Mouse (Mus musculus): ENCODE measurements at regions not wholly inside any gene's neighbourhood (a gene's known extent, or its start where the extent isn't known, plus 50 kb on each side); places are given as distances from the start of the nearest gene placed in this dataset.
A peak's percentile ranks its signal among the peaks of the same experiment; 100 is the strongest.

- WGBS = 6% methylated on average over 10 of the region's 10 CpGs
- Histone ChIP-seq H3K4me2 (peak overlapping the region; percentile 38), H3K9me3 (no peaks in the 10 kb centered on the region), H3K36me3 (no peaks in the 10 kb centered on the region), H3K27me3 (peaks cover 47% of the 10 kb centered on the region), H3K4me3 (no peak overlapping the region), H3K27ac (peak overlapping the region; percentile 64; the same call in 1 of the 2 replicates), H3K9ac (no peak overlapping the region), H3K4me1 (peaks cover 62% of the 10 kb centered on the region)
- ATAC-seq (ENCODE audit: insufficient number of reproducible peaks, insufficient read depth, low FRiP score, low TSS enrichment, low read depth) = no peak
Measured at GRCm38 (mm10) chr13:55985396-55985795, 149.4 kb upstream of the Pitx1 start.

DNA sequence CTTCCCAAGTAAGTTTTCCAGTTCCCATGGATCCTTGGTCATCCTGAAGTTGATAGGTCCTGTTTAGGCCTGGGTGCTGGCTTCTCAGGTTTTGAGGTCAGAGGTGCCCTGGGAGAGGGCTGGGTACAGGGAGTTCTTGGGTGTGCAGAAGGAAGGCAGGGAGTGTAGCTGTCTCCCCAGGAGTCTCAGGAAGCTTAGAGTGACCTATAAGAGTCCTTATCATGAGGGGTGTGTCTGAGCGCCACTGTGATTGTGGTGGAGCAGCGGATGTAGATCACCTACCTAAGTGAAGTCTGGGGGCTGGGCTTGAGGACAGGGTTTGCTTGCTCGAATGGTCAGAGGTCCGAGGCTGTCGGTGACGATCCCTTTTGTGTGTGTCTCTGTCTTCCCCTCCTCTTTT lies 148.8 kb upstream of the Pitx1 start:
- peaks cover 50% of the 10 kb centered on the region for H3K27me3 ChIP-seq
- peaks cover 68% of the 10 kb centered on the region for H3K4me1 ChIP-seq
- no peak overlapping the region for H3K27ac ChIP-seq
- no peak for ATAC-seq (ENCODE audit: insufficient number of reproducible peaks, insufficient read depth, low FRiP score, low TSS enrichment, low read depth)
- no peak overlapping the region for H3K4me3 ChIP-seq
- H3K36me3 ChIP-seq = no peaks in the 10 kb centered on the region
- 51% methylated on average over 6 of the region's 6 CpGs for WGBS
- H3K9me3 ChIP-seq = no peaks in the 10 kb centered on the region
- H3K4me2 ChIP-seq = no peak overlapping the region
- H3K9ac ChIP-seq = no peak overlapping the region

- H3K9ac ChIP-seq = no peak overlapping the region
- WGBS = 59% methylated on average over 9 of the region's 9 CpGs
- peaks cover 62% of the 10 kb centered on the region for H3K4me1 ChIP-seq
- peaks cover 56% of the 10 kb centered on the region for H3K27me3 ChIP-seq
- H3K36me3 ChIP-seq = no peaks in the 10 kb centered on the region
- no peak for ATAC-seq (ENCODE audit: insufficient number of reproducible peaks, insufficient read depth, low FRiP score, low TSS enrichment, low read depth)
- H3K4me2 ChIP-seq = no peak overlapping the region
- no peak overlapping the region for H3K27ac ChIP-seq
- H3K9me3 ChIP-seq = no peaks in the 10 kb centered on the region
- H3K4me3 ChIP-seq = no peak overlapping the region
Measured at GRCm38 (mm10) chr13:55983851-55984250, 147.9 kb upstream of the Pitx1 start.

GRCm38 (mm10) chr13:55981041-55981440 lies 145.0 kb upstream of the Pitx1 start:
- peak overlapping the region; percentile 33; the same call in 1 of the 2 replicates for H3K27ac ChIP-seq
- no peak overlapping the region for H3K4me2 ChIP-seq
- no peaks in the 10 kb centered on the region for H3K9me3 ChIP-seq
- H3K9ac ChIP-seq = 0 out of 2 replicates have a peak overlapping the region, but pooled peaks have one; percentile 0
- peaks cover 63% of the 10 kb centered on the region for H3K4me1 ChIP-seq
- 17% methylated on average over 6 of the region's 6 CpGs for WGBS
- no peak overlapping the region for H3K4me3 ChIP-seq
- H3K27me3 ChIP-seq = peaks cover 42% of the 10 kb centered on the region
- no peaks in the 10 kb centered on the region for H3K36me3 ChIP-seq
- 0 out of 2 replicates have a peak, but pooled peaks have one; percentile 28 for ATAC-seq (ENCODE audit: insufficient number of reproducible peaks, insufficient read depth, low FRiP score, low TSS enrichment, low read depth)

DNA sequence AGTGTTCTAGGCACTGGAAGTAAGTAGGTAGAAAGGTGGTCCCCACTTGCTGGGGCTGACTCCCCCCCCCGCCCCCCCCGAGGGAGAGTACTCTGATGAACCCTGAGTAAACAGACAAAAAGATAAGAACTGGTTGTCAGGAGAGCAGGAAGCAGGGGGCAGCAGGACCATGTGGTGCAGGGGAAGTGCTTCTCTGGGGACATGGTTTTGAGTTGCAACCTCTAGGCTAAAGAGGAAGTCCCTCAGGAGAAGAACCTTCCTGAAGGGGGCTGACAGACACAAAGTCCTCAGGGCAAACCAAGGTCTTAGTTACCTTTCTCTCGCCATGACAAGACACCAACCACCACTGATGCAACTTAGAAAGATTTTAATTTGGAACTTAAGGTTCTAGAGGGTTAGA lies 141.9 kb upstream of the Pitx1 start:
- Histone ChIP-seq H3K27ac (no peak overlapping the region), H3K4me3 (no peak overlapping the region), H3K4me2 (no peak overlapping the region), H3K9me3 (no peaks in the 10 kb centered on the region), H3K36me3 (no peaks in the 10 kb centered on the region), H3K4me1 (peaks cover 36% of the 10 kb centered on the region), H3K27me3 (peaks cover 24% of the 10 kb centered on the region), H3K9ac (no peak overlapping the region)
- no peak for ATAC-seq (ENCODE audit: insufficient number of reproducible peaks, insufficient read depth, low FRiP score, low TSS enrichment, low read depth)
- 64% methylated on average over 3 of the region's 3 CpGs for WGBS

GRCm38 (mm10) chr13:55976911-55977381 lies 141.0 kb upstream of the Pitx1 start:
- H3K4me3 ChIP-seq = no peak overlapping the region
- 52% methylated on average over 10 of the region's 10 CpGs for WGBS
- H3K27ac ChIP-seq = no peak overlapping the region

DNA sequence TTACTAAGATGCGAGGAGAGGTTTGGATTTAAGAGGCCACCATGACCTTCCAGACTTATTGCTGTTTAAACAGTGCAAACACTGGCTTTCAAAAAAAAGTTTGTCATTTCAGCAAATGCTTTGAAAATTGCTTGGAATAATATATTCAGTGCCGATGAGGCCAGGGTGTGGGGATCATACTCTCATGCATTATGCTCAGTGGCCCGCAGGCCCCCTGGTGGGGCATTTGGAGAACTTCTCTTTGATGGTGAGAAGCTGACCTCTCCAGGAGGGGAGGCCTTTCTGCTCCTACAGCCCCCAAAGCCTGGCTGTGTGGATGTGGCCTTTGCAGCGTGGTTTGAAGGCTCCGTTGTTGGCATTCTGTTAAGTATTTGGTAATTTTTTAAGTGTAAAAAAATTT lies 138.1 kb upstream of the Pitx1 start:
- no peak for ATAC-seq (ENCODE audit: insufficient number of reproducible peaks, insufficient read depth, low FRiP score, low TSS enrichment, low read depth)
- H3K4me2 ChIP-seq = no peak overlapping the region

More at GRCm38 (mm10) chr13:55976911-55977381, 141.0 kb upstream of the Pitx1 start:
- Histone ChIP-seq H3K4me1 (peaks cover 29% of the 10 kb centered on the region), H3K4me2 (no peak overlapping the region), H3K27me3 (peaks cover 16% of the 10 kb centered on the region; the same call in 1 of the 2 replicates), H3K9me3 (no peaks in the 10 kb centered on the region), H3K9ac (no peak overlapping the region), H3K36me3 (no peaks in the 10 kb centered on the region)
- no peak for ATAC-seq (ENCODE audit: insufficient number of reproducible peaks, insufficient read depth, low FRiP score, low TSS enrichment, low read depth)

DNA sequence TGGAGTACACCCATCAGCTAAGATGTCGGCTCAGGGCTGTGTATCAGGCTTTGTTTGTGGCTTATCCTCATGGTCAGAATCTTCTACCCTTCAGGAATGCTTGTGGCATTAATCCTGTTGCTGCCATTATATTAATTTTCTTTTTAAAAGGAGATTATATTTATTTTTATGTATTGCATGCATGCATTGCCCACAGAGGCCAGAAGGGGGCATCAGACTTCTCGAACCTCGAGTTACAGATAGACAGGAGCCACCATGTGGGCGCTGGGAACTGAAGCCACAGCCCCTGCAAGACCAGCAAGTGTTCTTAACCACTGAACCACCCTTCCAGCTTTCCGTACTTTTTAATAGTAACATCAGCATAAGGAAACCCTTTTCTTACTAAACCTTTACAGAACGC lies 134.7 kb upstream of the Pitx1 start:
- no peak for ATAC-seq (ENCODE audit: insufficient number of reproducible peaks, insufficient read depth, low FRiP score, low TSS enrichment, low read depth)
- 0 out of 2 replicates have a peak, but pooled peaks cover under 1% of the 10 kb centered on the region for H3K4me1 ChIP-seq
- WGBS = 87% methylated on average over 6 of the region's 6 CpGs
- no peak overlapping the region for H3K4me2 ChIP-seq
- H3K36me3 ChIP-seq = no peaks in the 10 kb centered on the region
- peaks cover 22% of the 10 kb centered on the region for H3K27me3 ChIP-seq
- no peak overlapping the region for H3K4me3 ChIP-seq
- H3K9me3 ChIP-seq = no peaks in the 10 kb centered on the region
- no peak overlapping the region for H3K9ac ChIP-seq
- no peak overlapping the region for H3K27ac ChIP-seq

More for the DNA sequence above, 138.1 kb upstream of the Pitx1 start:
- Histone ChIP-seq H3K27me3 (peaks cover 8% of the 10 kb centered on the region; the same call in 1 of the 2 replicates), H3K9ac (no peak overlapping the region), H3K4me1 (peaks cover 10% of the 10 kb centered on the region), H3K36me3 (no peaks in the 10 kb centered on the region), H3K9me3 (no peaks in the 10 kb centered on the region), H3K4me3 (no peak overlapping the region), H3K27ac (no peak overlapping the region)
- 60% methylated on average over 5 of the region's 5 CpGs for WGBS

DNA sequence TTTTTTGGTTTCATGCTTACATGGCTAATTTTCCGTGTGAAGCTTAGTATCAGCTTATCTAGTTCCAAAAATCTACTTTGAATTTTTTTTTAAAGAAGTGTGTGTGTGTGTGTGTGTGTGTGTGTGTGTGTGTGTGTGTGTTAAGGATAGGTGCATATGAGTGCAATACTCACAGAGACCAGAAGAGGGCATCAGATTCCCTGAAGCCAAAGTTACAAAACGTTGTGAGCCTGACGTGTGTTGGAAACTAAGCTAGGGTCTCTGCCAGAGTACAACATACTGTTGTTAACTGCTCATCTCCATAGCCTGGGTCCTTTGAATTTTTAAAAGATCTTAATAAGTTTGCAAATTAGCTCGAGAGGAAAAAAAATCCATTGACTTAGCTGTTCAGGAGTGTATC lies 133.5 kb upstream of the Pitx1 start:
- no peak overlapping the region for H3K9ac ChIP-seq
- 0 out of 2 replicates have a peak, but pooled peaks cover 4% of the 10 kb centered on the region for H3K4me1 ChIP-seq
- peaks cover 29% of the 10 kb centered on the region for H3K27me3 ChIP-seq
- no peaks in the 10 kb centered on the region for H3K9me3 ChIP-seq
- H3K27ac ChIP-seq = no peak overlapping the region
- ATAC-seq (ENCODE audit: insufficient number of reproducible peaks, insufficient read depth, low FRiP score, low TSS enrichment, low read depth) = no peak
- no peaks in the 10 kb centered on the region for H3K36me3 ChIP-seq
- no peak overlapping the region for H3K4me3 ChIP-seq
- H3K4me2 ChIP-seq = no peak overlapping the region
- WGBS = 84% methylated on average over 4 of the region's 4 CpGs

GRCm38 (mm10) chr13:55967151-55967550 lies 131.2 kb upstream of the Pitx1 start:
- no peak overlapping the region for H3K27ac ChIP-seq
- H3K27me3 ChIP-seq = peaks cover 49% of the 10 kb centered on the region
- H3K9ac ChIP-seq = peak overlapping the region; percentile 32; the same call in 1 of the 2 replicates
- no peaks in the 10 kb centered on the region for H3K36me3 ChIP-seq
- ATAC-seq (ENCODE audit: insufficient number of reproducible peaks, insufficient read depth, low FRiP score, low TSS enrichment, low read depth) = no peak
- H3K9me3 ChIP-seq = no peaks in the 10 kb centered on the region
- peaks cover 18% of the 10 kb centered on the region for H3K4me1 ChIP-seq
- no peak overlapping the region for H3K4me3 ChIP-seq
- H3K4me2 ChIP-seq = no peak overlapping the region
- WGBS = 82% methylated on average over 6 of the region's 6 CpGs

DNA sequence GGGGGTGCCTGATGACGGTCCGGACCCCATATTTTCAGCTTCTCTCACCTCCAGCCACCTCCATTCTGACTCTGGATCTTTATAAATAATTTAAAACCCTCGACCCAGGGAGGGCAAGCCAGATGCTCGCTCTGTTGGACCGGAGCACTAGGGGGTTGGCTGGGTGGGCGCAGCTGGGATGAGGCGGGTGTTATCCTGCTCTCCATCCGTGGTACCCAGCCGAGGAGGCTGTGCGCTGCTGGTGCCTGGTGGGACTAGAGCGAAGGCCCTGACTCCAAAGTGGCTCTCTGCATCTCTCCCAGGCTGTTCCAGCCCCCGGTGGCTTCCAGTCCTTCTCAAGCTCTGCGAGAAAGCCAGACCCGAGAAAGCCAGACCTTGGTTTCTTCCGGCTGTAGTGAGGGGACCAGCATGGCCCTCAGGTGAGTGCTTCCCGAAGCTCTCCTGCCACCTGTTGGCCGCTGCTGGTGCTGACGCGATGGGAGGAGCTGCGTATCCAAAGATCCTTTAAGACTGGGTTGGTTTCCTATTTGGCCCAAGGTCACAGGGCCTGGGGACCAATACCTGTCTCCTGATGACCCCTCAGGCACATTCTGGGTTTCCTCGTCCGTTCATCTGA lies 127.1 kb upstream of the Pitx1 start:
- Histone ChIP-seq H3K9ac (peak overlapping the region; percentile 64), H3K4me3 (peak overlapping the region; percentile 37), H3K4me2 (peak overlapping the region; percentile 74), H3K36me3 (no peaks in the 10 kb centered on the region), H3K4me1 (peaks cover 23% of the 10 kb centered on the region), H3K27me3 (peaks cover 56% of the 10 kb centered on the region), H3K9me3 (no peaks in the 10 kb centered on the region), H3K27ac (peak overlapping the region; percentile 68)
- WGBS = 4% methylated on average over 22 of the region's 22 CpGs
- ATAC-seq (ENCODE audit: insufficient number of reproducible peaks, insufficient read depth, low FRiP score, low TSS enrichment, low read depth) = peak; percentile 70

DNA sequence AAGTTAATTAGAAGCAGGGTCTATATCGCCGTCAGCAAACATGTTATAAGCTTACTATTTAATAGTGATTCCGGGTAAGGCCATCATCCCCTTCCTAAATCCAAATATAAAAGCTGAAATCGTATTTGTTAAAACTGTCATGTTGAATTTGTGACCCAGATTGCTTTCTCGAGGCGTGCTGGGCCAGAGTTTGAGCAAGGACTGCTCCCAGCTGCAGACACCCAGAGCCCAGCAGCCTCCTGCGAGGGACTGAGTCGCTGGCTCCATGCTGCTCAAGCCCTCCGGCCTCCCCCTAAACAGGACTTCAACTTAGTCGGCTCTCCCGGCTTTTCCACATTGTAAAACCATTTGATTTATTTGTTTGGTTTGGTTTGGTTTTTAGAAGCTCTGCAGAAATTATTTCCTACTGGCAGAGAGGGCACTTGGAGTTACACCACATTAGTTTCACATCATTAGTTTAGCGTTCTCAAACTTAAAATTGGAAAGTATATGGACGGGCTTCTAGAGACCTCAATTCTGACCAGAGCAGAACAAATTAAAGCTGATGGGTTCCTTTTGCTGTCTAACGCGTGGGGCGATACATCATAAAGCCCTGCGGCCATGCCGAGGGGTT lies 126.4 kb upstream of the Pitx1 start:
- peak overlapping the region; percentile 37 for H3K4me3 ChIP-seq
- peak overlapping the region; percentile 68 for H3K27ac ChIP-seq
- 6% methylated on average over 18 of the region's 18 CpGs for WGBS
- peak overlapping the region; percentile 74 for H3K4me2 ChIP-seq
- H3K27me3 ChIP-seq = peaks cover 60% of the 10 kb centered on the region
- H3K9me3 ChIP-seq = no peaks in the 10 kb centered on the region
- no peaks in the 10 kb centered on the region for H3K36me3 ChIP-seq
- peaks cover 23% of the 10 kb centered on the region for H3K4me1 ChIP-seq
- H3K9ac ChIP-seq = peak overlapping the region; percentile 64
- ATAC-seq (ENCODE audit: insufficient number of reproducible peaks, insufficient read depth, low FRiP score, low TSS enrichment, low read depth) = no peak
